Mouse (Mus musculus): ENCODE data around the gene Vps4b.
"Not testable (repeated sequence)": the region's sequence is repeated elsewhere in the genome, so short reads cannot be mapped to it uniquely, and the experiment has no call there.

Gene Vps4b

DNA sequence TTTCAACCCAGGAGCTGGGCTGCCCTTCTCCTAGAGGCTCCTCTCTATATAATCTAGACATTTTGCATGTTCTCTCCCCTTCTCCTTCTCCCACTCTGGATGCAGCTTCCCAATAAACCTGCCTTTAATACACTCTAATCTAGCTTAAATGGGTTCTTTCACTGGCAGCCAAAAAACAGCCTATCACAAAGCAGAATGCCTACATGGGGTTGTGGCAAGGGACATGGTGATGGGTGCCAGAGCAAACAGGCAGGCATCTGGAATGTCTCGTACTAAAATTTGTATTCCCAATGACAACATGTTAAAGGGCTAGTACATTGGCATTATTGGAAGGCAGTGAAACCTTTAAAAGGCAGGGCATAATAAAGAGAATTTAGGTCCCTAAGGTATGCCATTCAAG lies 45.9 kb downstream of the Vps4b start:
- no peak for DNase-seq

DNA sequence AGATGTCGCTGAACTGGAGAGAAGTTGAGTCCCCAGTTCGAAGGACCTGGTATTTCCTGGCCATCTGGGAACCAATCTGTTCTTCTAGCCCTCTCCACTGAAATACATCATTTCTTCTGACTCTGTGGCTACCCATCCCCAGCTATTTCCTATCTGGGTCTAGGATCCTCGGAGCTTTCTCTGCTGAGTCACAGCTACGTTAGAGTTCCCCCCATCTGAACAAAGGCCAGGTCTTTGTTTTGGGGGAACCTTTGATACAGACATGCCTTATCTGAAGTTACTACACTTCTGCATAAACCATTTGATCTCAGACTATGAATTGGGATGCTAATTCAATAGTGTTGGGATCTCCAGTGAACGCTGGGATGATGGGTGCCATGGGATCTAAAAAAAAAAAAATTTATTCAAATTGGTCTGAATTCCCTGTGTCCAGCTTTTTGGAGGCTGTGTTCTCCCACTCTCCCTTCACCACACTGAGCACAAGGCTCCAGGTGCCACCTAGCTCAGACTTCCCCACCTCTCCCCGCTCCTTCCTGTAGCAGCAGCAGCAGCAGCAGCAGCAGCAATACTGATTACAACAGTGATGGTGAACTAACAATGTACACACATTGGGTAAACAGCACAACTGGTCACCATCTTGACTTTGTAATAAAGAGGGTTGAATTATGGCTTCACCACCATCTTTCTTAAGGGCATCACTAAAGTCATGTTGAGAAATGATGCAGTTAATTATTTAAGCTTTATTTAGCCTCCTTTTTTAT lies 47.8 kb downstream of the Vps4b start:
- no peak for DNase-seq

DNA sequence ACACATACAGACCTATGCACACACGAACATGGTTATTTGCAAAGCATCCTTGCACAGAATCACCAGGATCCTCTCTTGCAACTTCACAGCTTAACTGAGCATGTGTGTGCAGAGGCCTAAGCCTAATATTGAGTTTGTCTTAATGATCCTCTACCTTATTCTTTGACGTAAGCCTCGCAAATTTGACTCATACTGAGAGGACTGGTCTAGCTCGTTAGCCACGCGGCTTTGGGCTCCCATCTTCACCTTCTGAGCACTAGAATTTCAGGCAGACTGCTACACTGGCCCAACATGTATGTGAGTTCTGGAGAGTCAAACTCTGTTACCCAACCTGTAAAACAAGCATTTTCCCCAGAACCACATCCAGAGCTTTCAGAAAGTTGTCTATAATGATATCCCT lies 53.5 kb downstream of the Vps4b start:
- DNase-seq = no peak

DNA sequence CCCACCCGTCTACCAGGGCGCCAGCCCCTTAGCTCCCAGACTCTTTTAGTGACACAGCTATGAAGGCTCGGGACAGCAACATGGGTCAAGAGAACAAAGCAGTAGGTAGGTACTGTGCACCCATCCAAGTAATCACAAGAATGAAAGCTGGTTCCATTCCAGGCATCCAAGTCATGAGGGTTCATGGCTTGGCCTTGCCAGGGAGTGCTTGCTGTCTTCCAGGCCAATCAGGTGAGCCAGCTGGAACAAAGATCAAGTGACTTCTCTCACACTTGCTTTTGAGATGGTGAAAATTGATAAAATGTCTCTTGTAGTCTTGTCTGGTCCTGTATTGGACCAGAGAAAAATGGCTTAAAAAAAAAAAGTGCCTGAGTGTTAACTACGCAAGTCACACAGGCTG lies 55.8 kb downstream of the Vps4b start:
- no peak for DNase-seq

DNA sequence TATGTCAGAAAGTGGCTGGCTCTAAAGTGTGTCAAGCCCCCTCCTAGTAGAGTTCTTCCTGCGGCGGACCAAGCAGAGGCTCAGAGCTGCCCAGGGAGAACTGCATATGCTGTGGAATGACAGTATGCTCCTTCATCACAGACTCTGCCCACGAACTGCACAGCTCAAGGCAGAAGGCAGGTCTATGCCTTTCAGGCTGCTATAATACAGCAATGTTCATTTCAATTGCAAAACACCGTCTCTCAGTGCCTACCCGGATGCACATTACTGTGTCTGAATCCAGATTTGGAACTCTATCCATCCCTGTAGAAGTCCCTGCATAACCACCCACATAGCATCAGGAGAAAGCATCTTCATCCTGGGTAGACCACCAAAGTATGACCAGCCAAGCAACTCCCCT lies 56.7 kb downstream of the Vps4b start:
- DNase-seq = no peak

DNA sequence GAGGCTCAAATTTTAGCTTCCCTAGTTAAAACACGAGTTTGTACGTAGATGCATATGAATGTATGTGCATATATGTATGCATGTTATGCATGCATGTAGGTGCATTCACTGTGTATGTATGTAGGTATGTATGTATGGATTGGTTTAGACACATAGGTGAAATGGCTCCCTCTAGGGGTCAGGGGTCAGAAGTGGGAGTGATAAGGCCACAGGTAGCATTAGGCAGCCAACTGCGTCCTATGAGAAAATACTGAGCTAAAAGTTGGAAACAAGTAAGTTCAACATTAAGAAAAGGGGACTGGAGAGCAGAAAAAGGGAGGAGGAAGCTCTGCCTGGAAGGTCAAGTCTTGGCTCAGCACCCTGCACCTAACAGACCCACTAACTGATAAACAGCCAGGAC lies 58.4 kb downstream of the Vps4b start:
- DNase-seq = peak; percentile 51

DNA sequence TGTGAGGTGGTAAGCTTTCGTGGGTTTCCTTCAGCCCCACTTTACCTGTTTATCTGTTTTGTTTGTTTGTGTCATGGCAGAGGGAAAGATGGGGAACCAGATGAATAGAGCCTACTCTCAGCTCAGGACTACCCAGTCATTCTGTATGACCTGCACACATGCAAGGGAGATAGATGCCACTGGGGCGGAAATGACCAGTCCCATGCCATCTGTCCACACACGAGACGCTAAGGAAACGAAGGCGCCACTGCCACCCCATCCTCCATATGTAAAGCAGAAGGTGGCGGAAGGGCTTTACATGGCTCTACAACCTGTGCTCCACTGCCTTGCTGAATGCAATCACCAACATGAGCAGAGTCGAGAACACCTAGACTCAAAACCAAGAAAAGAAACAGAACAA lies 60.3 kb downstream of the Vps4b start:
- DNase-seq = no peak

DNA sequence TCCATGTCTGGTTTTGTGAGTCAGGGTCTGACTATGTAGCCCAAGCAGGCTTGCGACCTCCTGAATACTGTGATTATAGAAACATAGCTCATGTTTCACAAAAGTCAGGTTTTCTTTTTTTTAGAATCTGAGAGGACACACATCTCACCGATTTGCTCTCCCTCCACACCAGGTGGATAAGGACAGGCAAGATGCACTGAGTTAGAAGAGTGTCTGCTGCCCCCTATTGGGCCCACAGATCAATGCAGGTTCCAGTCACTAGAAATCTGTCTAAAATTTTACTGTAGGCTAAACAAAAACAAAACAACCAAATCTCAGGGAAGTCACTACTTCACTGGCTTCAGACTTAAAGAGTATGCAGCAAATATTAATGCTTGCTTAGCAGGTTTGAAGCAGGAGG lies 60.9 kb downstream of the Vps4b start:
- peak; percentile 33 for DNase-seq

DNA sequence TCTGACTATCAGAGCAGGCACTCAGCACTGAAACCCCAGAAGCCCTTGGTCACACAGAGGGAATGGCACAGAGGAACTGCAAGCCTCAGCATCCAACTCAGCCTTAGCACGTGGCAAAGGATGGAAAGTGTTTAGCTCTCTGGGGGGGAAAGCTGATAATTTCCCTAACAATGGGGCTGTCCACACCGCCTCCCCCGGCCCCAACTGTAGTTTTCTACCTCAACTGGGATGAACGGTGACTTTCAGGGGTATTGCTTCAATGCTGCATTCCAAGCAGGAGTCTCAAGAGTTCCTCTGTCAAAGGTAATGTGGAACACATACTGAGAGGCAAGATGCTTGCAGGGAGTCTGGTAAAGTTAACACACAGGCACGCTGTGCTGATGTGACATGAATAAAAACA lies 74.5 kb downstream of the Vps4b start:
- DNase-seq = no peak

DNA sequence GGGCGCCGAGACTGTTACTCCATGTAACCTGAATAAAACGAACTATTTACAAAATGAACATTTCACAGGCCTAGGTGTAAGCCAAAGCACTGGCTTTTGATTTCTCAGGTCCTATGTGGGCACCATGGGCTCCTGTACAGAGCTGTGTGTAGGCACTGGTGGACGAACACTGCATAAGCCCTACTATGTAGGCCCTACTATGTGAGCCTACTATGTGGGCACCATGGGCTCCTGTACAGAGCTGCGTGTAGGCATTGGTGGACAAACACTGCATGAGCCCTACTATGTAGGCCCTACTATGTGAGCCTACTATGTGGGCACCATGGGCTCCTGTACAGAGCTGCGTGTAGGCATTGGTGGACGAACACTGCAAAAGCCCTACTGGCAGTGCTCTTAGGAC lies 78.8 kb downstream of the Vps4b start:
- DNase-seq = not testable (repeated sequence)

DNA sequence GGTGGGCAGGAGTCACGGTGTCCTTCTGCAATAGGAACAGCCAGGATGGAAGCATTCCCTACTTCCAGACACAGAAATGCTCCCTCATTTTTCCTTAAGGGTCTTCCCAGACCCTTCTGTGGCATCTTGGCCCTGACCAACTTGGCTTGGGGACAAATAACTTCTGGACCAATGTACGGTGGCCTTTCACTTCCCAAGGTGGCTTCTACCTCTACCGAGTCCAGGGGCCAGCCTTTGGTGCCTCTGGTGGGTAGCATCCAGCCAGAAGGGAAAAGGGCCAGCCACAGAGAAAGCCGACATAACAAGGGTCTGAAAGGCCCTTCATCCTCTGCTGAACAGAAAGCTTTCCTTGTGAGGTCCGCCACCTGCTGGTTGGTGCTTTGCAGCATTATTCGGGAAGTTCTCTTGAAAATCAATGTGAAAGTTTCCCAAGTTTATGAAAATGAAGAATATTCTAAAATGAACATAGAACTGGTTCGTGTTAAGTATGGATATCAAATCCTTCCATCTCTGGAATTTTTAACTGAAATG lies 79.4 kb downstream of the Vps4b start:
- peak; percentile 60 for DNase-seq

DNA sequence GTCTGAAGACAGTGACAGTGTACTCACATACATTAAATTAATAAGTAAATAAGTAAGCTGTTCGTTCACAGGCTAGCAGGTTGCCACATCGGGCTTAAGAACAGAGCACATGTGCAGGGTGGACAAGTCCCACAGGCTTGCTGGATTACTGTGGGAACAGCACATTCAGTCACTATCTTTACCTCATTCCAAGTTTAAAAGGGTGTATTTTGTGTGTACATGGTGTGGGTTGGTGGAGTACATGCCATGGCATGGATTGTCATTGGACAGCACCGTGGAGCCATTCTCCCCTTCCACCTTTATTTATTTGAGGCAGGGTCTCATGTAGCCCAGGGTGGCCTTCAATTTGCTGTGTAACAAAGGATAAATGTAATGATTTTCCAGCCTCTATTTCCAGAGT lies 80.4 kb downstream of the Vps4b start:
- DNase-seq = no peak

DNA sequence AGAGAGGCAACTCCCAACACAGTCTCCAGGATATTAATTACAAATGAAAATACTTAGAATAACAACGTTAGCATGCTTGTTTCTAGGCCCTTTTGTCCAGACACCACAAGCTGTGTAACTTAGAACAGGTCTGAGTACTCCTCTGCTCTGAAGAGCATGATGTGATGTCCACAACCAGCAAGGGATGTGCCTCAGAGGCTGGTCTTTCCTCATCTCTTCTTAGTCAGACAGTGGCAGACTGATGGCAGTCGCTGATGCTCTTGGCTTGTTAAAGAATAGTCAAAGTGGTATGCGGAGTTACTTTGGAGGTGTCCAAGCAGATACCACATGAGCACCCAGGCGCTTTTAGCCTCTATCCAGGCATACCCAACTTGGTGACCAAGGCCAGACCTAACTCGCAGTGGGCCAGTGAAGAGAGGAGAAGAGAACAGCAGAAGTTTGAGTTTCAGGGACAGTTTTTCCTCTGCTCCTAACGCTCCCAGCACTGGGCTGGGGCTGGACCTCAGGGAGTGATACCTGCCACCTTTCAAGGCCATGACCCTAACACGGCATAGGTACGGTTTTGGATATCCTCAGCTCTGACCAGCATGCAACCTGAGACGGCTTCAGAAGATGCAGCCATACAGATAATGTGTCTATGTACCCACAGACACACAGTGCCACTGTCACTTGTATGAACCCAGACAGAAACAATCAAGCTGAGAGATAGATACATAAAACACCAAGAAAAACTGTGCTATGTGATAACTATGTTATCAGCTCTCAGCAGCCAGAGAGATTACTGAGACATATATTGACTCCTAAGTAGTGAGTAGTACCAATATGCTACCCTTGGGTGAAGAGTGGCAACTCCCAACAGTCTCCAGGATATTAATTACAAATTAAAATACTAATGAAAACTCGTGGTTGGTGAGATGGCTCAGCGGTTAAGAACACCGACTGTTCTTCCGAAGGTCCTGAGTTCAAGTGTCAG lies 81.1 kb downstream of the Vps4b start:
- DNase-seq = no peak

DNA sequence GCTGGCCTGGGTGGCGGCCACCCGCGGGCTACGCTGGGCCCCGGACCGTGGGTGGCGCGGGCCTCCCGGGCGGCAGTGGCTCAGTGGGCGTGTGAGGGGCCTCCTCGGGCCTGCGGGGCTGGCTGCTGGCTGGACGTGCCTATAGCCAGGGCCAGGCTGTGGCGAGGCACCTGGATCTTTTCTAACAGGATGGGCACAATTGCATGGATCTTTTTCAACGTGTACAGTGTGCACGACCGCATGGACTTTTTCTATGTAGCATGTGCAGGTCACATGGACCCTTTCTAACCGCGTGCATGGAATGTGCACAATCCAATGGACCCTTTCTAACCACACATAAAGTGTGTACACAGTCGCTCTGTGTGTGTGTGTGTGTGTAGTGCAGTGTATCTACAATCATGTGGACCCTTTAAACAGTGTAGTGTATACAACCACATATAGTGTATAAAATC lies 82.0 kb downstream of the Vps4b start:
- DNase-seq = no peak

All from liver (tissue).